Mouse (Mus musculus) forelimb bud, embryonic 11.5 days (tissue): ENCODE data around the gene Angptl8.
"Not testable (repeated sequence)": the region's sequence is repeated elsewhere in the genome, so short reads cannot be mapped to it uniquely, and the experiment has no call there.

Source experiments
- DNase-seq: peaks from one replicate; pipeline ENCODE4 v3.0.0-alpha.2; 2012; ENCODE audit warnings: low read depth, low spot score

Gene Angptl8

DNA sequence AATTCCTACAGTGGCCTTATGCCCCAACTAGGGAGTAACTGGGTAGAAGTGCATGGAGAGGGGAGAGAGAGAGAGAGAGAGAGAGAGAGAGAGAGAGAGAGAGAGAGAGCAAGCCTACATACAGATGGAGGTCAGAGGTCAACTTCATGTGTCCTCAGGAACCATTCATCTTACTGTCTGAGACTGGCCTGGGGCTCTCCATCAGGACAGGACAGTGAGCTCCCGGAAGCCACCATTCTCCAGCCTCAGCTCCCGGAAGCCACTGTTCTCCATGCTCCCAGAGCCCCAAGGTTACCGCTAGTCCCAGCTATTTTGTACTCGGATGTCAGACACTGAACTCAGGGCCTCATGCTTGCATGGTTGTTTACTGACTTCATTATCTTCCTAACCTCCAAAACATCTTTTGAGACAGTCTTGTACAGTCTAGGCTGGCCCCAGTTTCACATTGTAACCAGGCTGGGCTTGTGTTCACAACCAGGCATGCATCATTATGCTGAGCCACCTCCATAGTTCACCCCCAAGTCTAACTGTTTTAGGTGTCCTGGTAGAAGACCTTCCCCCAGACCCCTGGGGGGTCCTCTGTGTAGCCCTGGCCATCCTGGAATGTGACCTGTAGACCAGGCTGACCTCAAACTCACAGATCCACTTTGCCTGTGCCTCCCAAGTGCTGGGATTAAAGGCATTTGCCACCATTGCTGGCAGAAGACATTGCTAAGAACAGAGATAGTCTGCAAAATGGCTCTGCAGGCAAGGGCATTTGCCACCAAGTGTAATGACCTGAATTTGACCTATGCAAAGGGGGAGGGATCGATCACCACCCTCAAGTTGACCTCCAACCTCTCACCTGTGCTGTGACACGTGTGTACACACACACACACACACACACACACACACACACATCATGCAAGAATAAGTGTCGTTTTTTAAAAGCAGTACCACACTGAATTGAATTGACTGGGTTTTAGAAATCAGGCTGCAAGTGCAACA, 14.7 kb downstream of the Angptl8 start:
- DNase-seq = no peak

DNA sequence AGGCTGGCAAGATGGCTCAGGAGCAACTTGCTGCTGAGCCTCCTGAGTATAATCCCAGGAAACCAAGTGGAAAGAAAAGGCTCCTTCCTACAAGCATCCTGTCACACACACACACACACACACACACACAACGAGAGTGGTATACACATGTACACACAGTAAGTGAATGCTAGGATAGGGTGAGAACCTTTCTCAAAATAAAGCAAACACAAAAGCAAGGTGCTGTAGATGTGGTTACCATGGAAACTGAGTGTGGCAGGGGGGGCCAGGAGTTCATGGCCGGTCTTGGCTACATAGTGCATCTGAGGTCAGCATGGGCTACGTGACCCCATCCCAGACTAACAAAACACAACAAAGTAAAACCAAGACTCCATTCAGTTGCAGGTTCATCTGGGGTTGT, 15.8 kb downstream of the Angptl8 start:
- no peak for DNase-seq

DNA sequence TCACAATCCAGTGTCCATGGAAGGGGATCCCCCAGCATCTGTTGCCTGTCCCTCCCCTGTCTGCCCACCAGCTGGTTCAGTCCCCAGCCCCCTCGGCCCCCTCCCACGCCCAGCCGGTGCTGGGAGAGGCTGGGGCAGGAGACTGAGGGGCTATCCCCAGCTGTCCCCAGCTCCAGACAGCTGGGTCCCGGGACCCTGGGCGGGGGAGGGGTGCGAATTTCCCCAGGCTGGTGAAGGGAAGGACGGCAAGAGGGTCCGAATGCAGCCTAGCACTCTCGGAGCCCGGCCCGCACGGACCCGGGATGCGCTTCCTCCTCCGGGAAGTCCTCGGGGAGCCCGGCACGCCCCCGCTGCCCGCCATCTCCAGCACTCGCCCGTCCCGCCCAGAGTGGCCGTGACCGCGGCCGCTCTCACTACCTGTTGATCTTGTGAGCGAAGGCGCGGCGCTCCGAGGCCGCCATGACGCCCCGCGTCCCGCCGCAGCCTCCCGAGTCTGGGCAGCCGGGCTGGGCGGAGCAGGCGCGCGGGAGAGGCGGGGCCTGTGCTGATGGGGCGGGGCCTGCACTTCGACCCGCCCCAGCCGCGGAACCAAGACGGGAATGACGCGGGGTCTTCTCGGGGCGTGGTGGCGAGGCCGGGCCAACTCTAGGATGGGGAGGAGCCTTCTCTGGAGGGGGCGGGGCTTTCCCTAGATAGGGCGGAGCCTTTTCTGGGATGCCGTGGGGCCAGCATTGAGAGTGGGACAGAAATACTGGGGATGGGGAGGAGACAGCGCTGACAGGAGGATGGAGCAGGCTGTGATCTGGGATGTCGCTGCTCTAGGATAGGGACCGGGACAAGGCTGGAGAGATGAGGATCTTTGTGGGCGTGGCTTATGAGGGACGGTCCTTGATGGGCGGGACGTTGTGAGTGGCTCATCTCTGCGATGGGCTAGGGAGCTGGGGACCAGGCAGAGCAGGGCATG, 17.1 kb downstream of the Angptl8 start, which contains the start of gene Dock6:
Dock6 (minus strand) TSS at position 508 of the 964 bp plus-strand sequence.
- DNase-seq = peak; percentile 82

DNA sequence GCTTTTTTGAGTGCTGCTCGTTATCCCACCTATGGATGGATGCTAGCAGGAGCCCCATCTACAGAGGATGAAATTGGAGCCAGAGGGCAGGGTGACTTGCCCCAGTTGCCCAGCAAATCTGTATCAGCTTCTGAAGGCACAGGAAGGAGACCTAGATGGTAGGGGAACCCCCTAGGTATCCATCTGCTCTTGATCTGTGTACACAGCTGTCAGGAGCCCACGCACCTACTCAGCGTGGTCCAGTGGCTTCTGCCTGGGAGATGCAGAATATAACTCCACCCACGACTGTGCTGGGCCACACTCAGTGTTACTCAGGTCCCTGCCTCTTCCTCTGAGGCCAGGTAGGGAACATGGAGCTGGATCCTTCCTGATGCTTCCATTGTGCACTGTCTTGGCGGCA, 18.7 kb downstream of the Angptl8 start:
- DNase-seq = no peak

DNA sequence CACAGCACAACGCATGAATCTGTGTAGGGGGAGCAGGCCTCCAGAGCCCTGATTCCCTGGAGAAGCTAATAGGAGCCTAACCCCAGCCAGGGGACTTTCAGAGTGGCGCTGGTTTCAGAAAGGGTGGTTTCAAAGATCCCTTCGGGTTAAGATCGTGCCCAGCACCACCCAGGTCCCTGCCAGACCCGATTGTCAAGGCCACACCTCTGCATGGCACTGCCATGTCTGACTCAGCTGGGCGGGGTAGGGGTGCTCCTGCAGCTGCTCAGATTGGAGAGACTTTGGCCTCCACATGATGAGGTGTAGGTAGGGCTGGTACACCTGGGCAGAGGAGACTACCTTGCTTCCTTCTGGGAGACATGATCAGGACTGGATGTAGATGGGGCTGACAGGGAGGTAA, 19.6 kb downstream of the Angptl8 start:
- DNase-seq = no peak

DNA sequence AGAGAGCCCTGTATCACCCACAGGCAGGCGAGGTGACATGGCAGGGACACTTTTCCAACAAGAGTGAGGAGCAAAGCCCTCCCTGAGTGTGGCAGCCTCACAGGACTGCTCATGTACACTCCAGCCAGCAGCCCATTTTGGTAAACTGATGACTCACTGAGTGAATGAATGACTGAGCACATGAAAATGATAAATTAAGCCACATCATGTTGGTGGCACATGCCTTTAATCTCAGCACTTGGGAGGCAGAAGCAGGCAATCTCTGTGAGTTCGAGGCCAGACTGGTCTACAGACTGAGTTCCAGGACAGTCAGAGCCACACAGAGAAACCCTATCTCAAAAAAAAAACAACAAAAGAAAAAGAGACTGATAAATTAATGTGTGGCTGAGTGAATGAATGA, 22.2 kb downstream of the Angptl8 start:
- DNase-seq = no peak

DNA sequence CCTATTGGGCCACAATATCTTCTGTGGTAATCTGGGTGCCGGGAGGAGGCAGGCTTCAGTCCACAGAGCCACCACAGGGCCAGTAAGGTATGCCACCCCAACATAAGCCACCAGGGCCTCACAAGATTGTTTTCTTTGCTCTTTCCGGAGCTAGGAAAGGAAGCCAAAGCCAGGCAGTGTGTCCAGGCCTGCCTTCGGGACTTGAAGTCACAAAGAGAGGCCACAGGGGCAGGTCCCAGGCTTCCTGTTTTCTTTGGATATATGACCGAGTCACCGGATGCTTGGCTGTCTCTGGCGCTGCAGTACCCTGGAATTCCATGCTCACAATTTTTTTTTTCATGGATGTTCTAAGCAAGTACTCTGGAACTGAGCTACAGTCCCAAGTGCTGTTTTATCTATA, 22.8 kb downstream of the Angptl8 start:
- no peak for DNase-seq

DNA sequence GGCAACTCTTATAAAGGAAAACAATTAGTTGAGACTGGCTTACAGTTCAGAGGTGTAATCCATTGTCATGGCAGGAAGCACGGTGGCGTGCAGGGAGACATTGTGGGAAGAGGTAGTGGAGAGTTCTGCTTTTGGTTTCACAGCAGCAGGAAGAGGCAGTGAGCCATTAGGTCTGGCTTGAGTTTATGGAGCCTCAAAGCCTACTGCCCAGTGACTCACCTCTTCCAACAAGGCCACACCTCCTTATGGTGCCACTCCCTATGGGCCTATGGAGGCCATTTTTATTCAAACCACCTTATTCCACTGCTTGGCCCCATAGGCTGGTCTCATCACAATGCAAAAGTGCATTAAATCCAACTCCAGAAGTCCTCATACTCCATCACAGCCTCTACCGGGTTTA, 24.3 kb downstream of the Angptl8 start:
- no peak for DNase-seq

DNA sequence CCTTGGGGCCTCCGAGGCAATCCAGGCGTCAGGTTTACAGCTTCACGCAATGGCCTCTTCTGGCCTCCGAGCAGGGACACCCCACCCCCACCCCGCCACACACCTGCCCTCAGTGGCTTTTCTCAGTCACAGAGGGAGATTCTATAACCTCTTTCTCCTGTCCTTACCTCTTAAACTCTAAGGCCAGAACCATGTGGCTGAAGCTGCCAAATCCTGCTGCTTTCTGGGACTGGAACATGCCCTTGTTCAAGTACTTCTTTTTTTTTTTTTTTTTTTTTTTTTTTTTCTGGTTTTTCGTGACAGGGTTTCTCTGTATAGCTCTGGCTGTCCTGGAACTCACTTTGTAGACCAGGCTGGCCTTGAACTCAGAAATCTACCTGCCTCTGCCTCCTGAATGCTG, 25.0 kb downstream of the Angptl8 start:
- DNase-seq = not testable (repeated sequence)

DNA sequence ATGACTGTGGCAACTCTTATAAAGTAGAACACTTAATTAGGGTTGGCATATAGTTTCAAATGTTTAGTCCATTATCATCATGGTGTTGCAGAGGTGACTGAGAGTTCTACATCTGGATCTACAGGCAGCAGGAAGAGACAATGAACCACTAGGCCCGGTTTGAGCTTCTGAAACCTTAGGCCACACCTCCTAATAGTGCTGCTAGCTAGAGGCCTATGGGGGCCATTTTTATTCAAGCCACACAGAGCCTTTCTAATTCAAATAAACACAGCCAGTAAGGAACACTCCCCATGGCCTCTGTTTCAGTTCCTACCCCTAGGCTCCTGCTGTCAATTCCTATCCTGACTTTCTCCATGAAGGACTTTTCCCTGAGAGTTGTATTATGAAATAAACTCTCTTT, 26.9 kb downstream of the Angptl8 start:
- DNase-seq = no peak

DNA sequence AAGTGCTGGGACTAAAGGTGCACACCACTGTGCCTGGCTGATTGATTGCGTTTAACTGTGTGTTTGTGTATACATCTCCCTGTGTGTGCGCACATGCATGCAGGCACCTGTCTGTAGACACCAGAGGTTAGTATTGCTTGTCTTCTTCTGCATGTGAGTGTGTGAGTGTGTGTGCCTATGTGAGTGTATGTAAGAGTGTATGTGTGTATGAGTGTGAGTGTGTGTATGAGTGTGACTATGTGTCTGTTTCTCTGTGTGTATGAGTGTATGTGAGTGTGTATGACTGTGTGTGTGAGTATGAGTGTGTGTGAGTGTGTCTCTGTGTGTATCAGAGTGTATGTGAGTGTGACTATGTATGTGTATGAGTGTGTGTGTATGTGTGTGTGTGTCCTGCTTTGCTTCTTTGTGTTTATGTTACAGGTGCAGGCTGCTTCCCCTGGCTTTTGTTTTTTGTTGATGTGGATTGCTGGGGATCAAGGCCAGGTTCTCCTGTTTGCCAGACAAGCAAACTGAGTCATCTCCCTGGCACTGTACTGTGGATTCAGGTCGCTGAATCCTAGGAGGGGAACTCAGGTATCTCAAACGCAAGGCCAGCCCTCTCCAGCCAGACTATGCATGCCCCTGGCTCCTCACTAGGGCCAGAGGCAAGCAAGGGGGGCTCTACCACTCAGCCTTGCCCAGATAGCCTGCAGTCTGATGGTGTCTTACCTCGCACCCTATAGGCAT, 30.5 kb downstream of the Angptl8 start:
- DNase-seq = no peak

DNA sequence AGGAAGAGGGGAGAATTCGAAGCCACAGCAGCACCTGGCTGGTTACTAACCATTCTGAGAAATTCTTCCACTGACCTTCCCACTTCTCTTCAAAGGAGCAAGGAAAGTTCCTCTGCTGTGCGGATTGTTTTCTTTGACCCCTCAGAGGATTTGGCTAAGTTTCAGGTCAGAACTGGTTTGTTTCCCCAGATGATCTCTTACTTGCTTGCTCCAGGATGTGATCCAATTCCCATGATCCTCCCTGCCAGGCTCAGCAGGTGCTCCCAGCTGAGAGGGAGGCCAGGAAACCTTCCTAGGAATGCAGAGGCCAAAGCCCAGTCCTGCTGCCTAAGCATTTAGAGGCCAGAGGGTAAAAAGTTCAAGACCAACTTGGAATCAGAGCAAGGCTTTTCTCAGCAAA, 31.3 kb downstream of the Angptl8 start:
- DNase-seq = no peak

DNA sequence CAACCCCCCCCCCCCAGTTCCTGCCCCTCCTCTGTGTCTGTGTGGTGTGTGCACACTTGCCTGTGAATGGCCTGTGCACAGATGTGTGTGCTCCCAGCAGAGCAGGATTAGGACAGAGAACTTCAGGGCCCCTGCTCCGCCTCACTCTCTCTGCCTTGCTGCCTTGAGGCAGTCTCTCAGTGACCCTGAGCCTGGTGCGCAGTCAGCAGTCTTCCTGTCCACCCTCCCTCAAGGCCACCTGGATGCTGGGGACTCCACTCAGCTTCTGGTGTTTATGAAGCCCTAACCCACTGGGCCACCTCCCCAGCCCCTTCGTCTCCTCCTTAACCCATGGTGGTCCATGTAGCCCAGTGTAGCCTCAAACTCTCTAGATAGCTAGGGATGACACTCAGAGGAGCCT, 32.4 kb downstream of the Angptl8 start:
- no peak for DNase-seq

DNA sequence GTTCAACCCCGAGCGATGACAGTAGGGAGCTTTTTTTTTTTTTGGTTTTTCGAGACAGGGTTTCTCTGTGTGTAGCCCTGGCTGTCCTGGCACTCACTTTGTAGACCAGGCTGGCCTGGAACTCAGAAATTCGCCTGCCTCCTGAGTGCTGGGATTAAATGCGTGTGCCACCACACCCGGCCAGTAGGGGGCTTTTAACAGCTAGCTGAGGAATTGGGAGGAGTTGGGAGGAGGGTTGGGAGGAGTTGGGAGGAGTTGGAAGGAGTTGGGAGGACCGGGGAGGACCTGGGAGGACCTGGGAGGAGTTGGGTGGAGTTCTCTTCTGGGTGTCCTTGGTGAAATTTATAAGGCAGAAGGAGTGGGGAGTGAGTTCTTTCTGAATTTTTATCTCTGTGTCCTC, 34.0 kb downstream of the Angptl8 start:
- DNase-seq = not testable (repeated sequence)

DNA sequence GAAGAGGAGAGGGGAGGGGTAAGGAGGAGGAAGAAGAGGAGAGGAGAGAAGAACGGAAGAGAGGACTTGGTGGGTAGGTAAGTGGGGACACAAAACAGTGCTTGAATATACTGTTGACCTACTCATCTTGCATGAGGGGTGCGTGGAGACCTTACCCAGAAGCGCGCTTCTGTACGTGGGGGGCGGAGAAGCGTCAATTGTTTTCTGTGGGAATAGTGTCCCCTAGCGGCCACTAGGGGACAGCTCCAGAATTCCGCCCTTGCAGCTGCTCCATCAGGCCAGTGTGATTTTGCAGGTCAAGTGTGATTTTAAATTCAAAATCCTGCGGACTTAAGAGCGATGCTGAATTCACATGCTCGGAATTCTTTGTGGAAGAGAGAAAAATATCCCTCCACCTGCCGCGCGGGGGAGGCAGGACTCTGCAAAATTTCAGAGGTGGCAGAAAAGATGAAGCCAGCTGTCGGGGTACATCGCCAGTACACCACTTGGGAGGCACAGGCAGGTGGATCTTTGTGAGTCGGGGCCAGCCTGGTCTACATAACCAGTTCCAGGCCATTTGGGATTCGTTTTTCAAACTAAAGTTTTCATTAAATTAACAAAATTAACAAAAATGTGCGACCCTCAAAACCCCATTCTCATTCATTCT, 35.7 kb downstream of the Angptl8 start:
- peak; percentile 62 for DNase-seq

DNA sequence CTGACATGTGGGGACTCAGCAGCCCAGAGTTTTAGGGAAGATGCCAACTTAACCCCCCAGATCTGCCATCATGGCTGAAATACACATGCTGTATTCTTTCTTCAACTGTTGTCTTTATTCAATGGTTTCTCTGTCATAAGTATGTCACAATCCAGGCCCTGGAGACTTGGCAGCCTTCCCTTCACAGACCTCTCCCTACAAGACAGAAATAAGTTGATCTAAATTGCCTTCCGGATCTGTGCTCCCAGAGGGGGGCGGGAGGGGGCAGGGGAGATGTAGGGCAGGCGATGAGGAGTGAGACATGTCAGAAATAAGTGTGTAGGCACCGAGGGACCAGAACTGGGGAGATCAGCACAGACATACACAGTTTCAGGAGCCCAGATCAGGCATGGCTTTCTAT, 36.9 kb downstream of the Angptl8 start:
- DNase-seq = no peak

DNA sequence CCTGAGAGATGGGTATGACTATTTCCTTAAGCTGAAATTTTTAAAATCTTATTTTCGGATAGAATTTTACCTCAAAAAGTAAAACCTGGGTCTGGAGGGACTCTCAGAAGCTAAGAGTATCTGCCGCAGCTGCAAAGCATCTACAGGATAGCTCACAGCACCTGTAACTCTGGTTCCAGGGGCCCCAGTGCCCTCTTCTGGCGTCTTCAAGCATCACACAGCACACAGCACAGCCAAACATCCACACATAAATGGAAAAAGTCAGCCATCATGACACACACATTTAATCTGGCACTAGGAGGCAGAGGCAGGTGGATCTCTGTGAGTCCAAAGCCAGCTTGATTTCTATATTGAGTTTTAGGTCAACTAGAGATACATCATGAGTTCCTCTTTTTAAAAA, 41.3 kb downstream of the Angptl8 start:
- no peak for DNase-seq
